Mouse (Mus musculus): ENCODE measurements around the gene Gm29644. TPM values are rescaled to one million over a fixed set of nuclear protein-coding genes. Genes with fewer than 3 reads are reported as not detected.
"Not testable (repeated sequence)": the region's sequence is repeated elsewhere in the genome, so short reads cannot be mapped to it uniquely, and the experiment has no call there.

The Gm29644 gene
- polyA plus RNA-seq (2014; fragmentation: Nextera tagmentation; extraction: Ambion mirVana): not detected in 2 replicates

GRCm38 (mm10) chrY:70303187-70303586 is at the start of gene Gm29644, which contains the start of gene Gm29423:
Gene Gm29644 (minus strand): TSS chrY:70303343.
Gene Gm29423 (minus strand): TSS chrY:70303287.
- ATAC-seq (replicated peaks; ENCODE audit: low FRiP score); H3K4me2 ChIP-seq (ENCODE audit: low read depth, low read length, severe bottlenecking); H3K9me3 ChIP-seq (ENCODE audit: control insufficient read depth, low read length); H3K4me1 ChIP-seq (replicated peaks; ENCODE audit: control insufficient read depth, insufficient read depth, low read length); H3K27me3 ChIP-seq (ENCODE audit: control insufficient read depth, insufficient read depth, low read length); H3K4me3 ChIP-seq (ENCODE audit: low read depth, low read length); H3K9ac ChIP-seq (ENCODE audit: low read length); DNase-seq (ENCODE audit: low spot score); H3K36me3 ChIP-seq (ENCODE audit: control insufficient read depth, insufficient read depth, low read length); H3K27ac ChIP-seq (ENCODE audit: low read depth, low read length): not testable (repeated sequence)
- WGBS: no CpG with 5 or more reads among the region's 2 CpGs

GRCm38 (mm10) chrY:70273542-70273941 is 29.6 kb downstream of the Gm29644 start, which contains the start of gene Gm21118:
Gene Gm21118 (minus strand): TSS chrY:70273642.
- not testable (repeated sequence) for H3K36me3 ChIP-seq (ENCODE audit: control insufficient read depth, insufficient read depth, low read length); DNase-seq (ENCODE audit: low spot score); ATAC-seq (replicated peaks; ENCODE audit: low FRiP score); H3K4me3 ChIP-seq (ENCODE audit: low read depth, low read length); H3K9ac ChIP-seq (ENCODE audit: low read length); H3K27ac ChIP-seq (ENCODE audit: low read depth, low read length); H3K4me1 ChIP-seq (replicated peaks; ENCODE audit: control insufficient read depth, insufficient read depth, low read length); H3K27me3 ChIP-seq (ENCODE audit: control insufficient read depth, insufficient read depth, low read length); H3K9me3 ChIP-seq (ENCODE audit: control insufficient read depth, low read length); H3K4me2 ChIP-seq (ENCODE audit: low read depth, low read length, severe bottlenecking)
- WGBS: no CpG with 5 or more reads among the region's 4 CpGs

Other genes starting within 250 kb of the Gm29644 start
- gene Gm21118, start 29.7 kb downstream of the Gm29644 start, polyA plus RNA-seq (2014; fragmentation: Nextera tagmentation; extraction: Ambion mirVana): not detected in 2 replicates
- not detected in 2 replicates for gene Gm29423, start 56 bp downstream of the Gm29644 start, polyA plus RNA-seq (2014; fragmentation: Nextera tagmentation; extraction: Ambion mirVana)
- not detected in 2 replicates for gene Gm20888, start 138.5 kb upstream of the Gm29644 start, polyA plus RNA-seq (2014; fragmentation: Nextera tagmentation; extraction: Ambion mirVana)